ENCODE assay signal across 28 mouse cellular contexts in the genomic region with DNA sequence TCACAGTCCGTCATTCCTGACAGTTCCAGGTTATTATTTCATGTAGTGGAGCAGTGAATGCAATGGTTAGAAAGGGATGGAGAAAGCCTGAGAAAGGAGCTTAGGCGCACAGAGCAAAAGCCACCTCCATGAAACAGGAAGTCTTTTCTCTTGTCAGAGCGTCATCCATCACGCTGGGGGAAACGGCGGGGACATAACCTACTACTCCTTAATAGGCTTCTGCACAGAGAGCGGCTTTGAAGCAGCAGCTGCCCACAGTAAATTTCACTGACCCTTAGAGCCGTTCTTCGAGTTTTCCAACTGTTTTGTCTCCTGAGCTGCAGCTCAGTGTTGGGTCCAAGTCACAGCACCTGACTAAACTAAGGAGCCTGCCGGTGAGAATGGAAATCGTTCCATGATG.
DNase-seq lines count a peak whose midpoint lies in the region; ATAC-seq and TF ChIP-seq lines count a peak whose summit lies in the region.
"Had no signal": no experiment of that assay in that cellular context is flagged by ENCODE, and none has a peak within 500 bp of the region (broad histone marks: within the 10 kb centered on the region; RNA-seq: fewer than 3 reads in every experiment).

No protein-coding gene starts in this region.

- no peaks in the 10 kb centered on the region for H3K27me3 ChIP-seq in hindbrain, postnatal 0 days (ENCODE audit: insufficient read depth, low read length)
- no peaks in the 10 kb centered on the region for H3K27me3 ChIP-seq in hindbrain, embryonic 13.5 days
- no peaks in the 10 kb centered on the region for H3K27me3 ChIP-seq in lung, embryonic 14.5 days (ENCODE audit: insufficient read depth, low read length)
- H3K27me3 ChIP-seq: embryonic facial prominence, embryonic 12.5 days; heart, embryonic 12.5 days; hindbrain, embryonic 15.5 days; liver, embryonic 13.5 days; lung, embryonic 15.5 days; megakaryocyte, embryonic 14.5 days had no signal

- TF ChIP-seq CTCF in hindbrain, postnatal 0 days (IDR thresholded peaks at IDR 0.05; ENCODE audit: low read depth) = no peak
- no peak for TF ChIP-seq CTCF in lung, embryonic 14.5 days (IDR thresholded peaks at IDR 0.05; ENCODE audit: low read depth)

- ATAC-seq in hindbrain, postnatal 0 days = no peak
- ATAC-seq in hindbrain, embryonic 13.5 days (ENCODE audit: low FRiP score) = no peak
- ATAC-seq in lung, embryonic 14.5 days (ENCODE audit: insufficient read depth) = no peak
- ATAC-seq: forebrain, embryonic 14.5 days; intestine, embryonic 16.5 days had no signal

- no peak overlapping the region for H3K4me2 ChIP-seq in hindbrain, postnatal 0 days (ENCODE audit: low read depth, low read length)
- no peak overlapping the region for H3K4me2 ChIP-seq in hindbrain, embryonic 13.5 days
- H3K4me2 ChIP-seq in lung, embryonic 14.5 days = no peak overlapping the region
- H3K4me2 ChIP-seq: embryonic facial prominence, embryonic 12.5 days; heart, embryonic 12.5 days; hindbrain, embryonic 15.5 days; liver, embryonic 13.5 days; lung, embryonic 15.5 days had no signal

- no peak overlapping the region for H3K9ac ChIP-seq in hindbrain, postnatal 0 days (replicated peaks; ENCODE audit: low read length)
- H3K9ac ChIP-seq in hindbrain, embryonic 13.5 days = no peak overlapping the region
- no peak overlapping the region for H3K9ac ChIP-seq in lung, embryonic 14.5 days
- H3K9ac ChIP-seq: embryonic facial prominence, embryonic 12.5 days; heart, embryonic 12.5 days; hindbrain, embryonic 15.5 days; liver, embryonic 13.5 days; lung, embryonic 15.5 days had no signal

- H3K36me3 ChIP-seq in hindbrain, postnatal 0 days (ENCODE audit: insufficient read depth, low read length) = no peaks in the 10 kb centered on the region
- no peaks in the 10 kb centered on the region for H3K36me3 ChIP-seq in hindbrain, embryonic 13.5 days
- no peaks in the 10 kb centered on the region for H3K36me3 ChIP-seq in lung, embryonic 14.5 days (ENCODE audit: insufficient read depth)
- H3K36me3 ChIP-seq: embryonic facial prominence, embryonic 12.5 days; heart, embryonic 12.5 days; hindbrain, embryonic 15.5 days; liver, embryonic 13.5 days; lung, embryonic 15.5 days had no signal

- DNase-seq in hindbrain, postnatal 0 days (ENCODE audit: low spot score) = peak; percentile 2
- peak; percentile 4 for DNase-seq in lung, embryonic 14.5 days
- DNase-seq in lung, adult 18-20 months = no peak
- peak; percentile 64 for DNase-seq in neural tube, embryonic 10.5 days (ENCODE audit: extremely low spot score, low spot score)
- peak; percentile 9 for DNase-seq in yolk sac, embryonic 10.5 days (ENCODE audit: low spot score)
- no peak for DNase-seq in testis, postnatal 14 days (ENCODE audit: low spot score)
- DNase-seq in testis, postnatal 10 days (ENCODE audit: low spot score) = no peak
- DNase-seq: adrenal gland, adult 8-10 months; cerebellum, adult 11-12 months; gastrocnemius, postnatal 14 days; heart, adult 11 months; heart, postnatal 14 days; kidney, postnatal 25 days; layer of hippocampus, postnatal 36 days; liver, embryonic 13.5 days; lung, postnatal 36 days; midbrain, embryonic 14.5 days; right cerebral cortex, postnatal 25 days; spleen, adult 18-20 months; thymus, postnatal 14 days had no signal

- H3K4me3 ChIP-seq in hindbrain, postnatal 0 days (ENCODE audit: low read length) = no peak overlapping the region
- no peak overlapping the region for H3K4me3 ChIP-seq in hindbrain, embryonic 13.5 days
- H3K4me3 ChIP-seq in lung, embryonic 14.5 days (ENCODE audit: low read depth, low read length) = no peak overlapping the region
- H3K4me3 ChIP-seq: embryonic facial prominence, embryonic 12.5 days; heart, embryonic 12.5 days; hindbrain, embryonic 15.5 days; liver, embryonic 13.5 days; lung, embryonic 15.5 days; megakaryocyte, embryonic 14.5 days had no signal

- H3K4me1 ChIP-seq in hindbrain, postnatal 0 days (ENCODE audit: insufficient read depth, low read length) = no peaks in the 10 kb centered on the region
- H3K4me1 ChIP-seq in hindbrain, embryonic 13.5 days (replicated peaks) = no peaks in the 10 kb centered on the region; the same call in 1 of the 2 replicates
- no peaks in the 10 kb centered on the region; the same call in 1 of the 2 replicates for H3K4me1 ChIP-seq in lung, embryonic 14.5 days (ENCODE audit: insufficient read depth)
- H3K4me1 ChIP-seq: embryonic facial prominence, embryonic 12.5 days; liver, embryonic 13.5 days; lung, embryonic 15.5 days; megakaryocyte, embryonic 14.5 days had no signal

- no peak overlapping the region for H3K27ac ChIP-seq in hindbrain, postnatal 0 days
- H3K27ac ChIP-seq in hindbrain, embryonic 13.5 days = no peak overlapping the region
- no peak overlapping the region for H3K27ac ChIP-seq in lung, embryonic 14.5 days (ENCODE audit: low read depth)
- H3K27ac ChIP-seq: embryonic facial prominence, embryonic 12.5 days; hindbrain, embryonic 15.5 days; liver, embryonic 13.5 days; lung, embryonic 15.5 days had no signal

- WGBS in hindbrain, postnatal 0 days = 53% methylated on average over 11 of the region's 11 CpGs
- WGBS in hindbrain, embryonic 13.5 days = 42% methylated on average over 11 of the region's 11 CpGs
- WGBS in lung, embryonic 14.5 days = 18% methylated on average over 11 of the region's 11 CpGs

- H3K9me3 ChIP-seq in hindbrain, postnatal 0 days (ENCODE audit: low read length) = no peaks in the 10 kb centered on the region
- H3K9me3 ChIP-seq in hindbrain, embryonic 13.5 days = no peaks in the 10 kb centered on the region
- no peaks in the 10 kb centered on the region for H3K9me3 ChIP-seq in lung, embryonic 14.5 days (ENCODE audit: low read depth, low read length)
- H3K9me3 ChIP-seq: embryonic facial prominence, embryonic 12.5 days; heart, embryonic 12.5 days; hindbrain, embryonic 15.5 days; liver, embryonic 13.5 days; lung, embryonic 15.5 days had no signal

Comparison
In these comparisons a context has a peak if more than half of its experiments do, and no peak if none do; other contexts are left out.
1. DNase-seq: peak in hindbrain, postnatal 0 days (single experiment), lung, embryonic 14.5 days (single experiment), neural tube, embryonic 10.5 days (single experiment) and yolk sac, embryonic 10.5 days (single experiment); none in lung, adult 18-20 months (0 of 2), testis, postnatal 14 days (single experiment) and testis, postnatal 10 days (single experiment).